Mouse (Mus musculus) heart, adult 2 months (tissue): ENCODE data around the gene Colgalt2. TPM values are rescaled to one million over a fixed set of nuclear protein-coding genes. Genes with fewer than 3 reads are reported as not detected.

Source experiments
- DNase-seq, 2 experiments: peaks; one replicate each; pipeline ENCODE4 v3.0.0; 2021
- H3K27ac ChIP-seq: fragments of 200-600 bp; 2 replicates; pipeline ENCODE4 v1.8.1; 2022
- H3K27me3 ChIP-seq: fragments of 200-500 bp; 2 replicates; pipeline ENCODE4 v1.6.1; 2012; ENCODE audit warnings: mild to moderate bottlenecking, low read length, inconsistent platforms, mixed read lengths; ENCODE audit not compliant: control insufficient read depth, insufficient read depth
- H3K36me3 ChIP-seq: fragments of 200-500 bp; 2 replicates; pipeline ENCODE4 v1.6.1; 2012; ENCODE audit warnings: low read length, inconsistent platforms; ENCODE audit not compliant: control insufficient read depth, insufficient read depth
- H3K4me1 ChIP-seq: fragments of 200-500 bp; 2 replicates; pipeline ENCODE4 v1.6.1; 2011; ENCODE audit warnings: low read length; ENCODE audit not compliant: control insufficient read depth, insufficient read depth
- H3K4me3 ChIP-seq: fragments of 200-600 bp; 2 replicates; pipeline ENCODE4 v1.8.1; 2022
- H3K79me2 ChIP-seq: fragments of 200-500 bp; replicated peaks from 2 replicates; pipeline ENCODE4 v1.6.1; 2012; ENCODE audit warnings: mild to moderate bottlenecking, inconsistent platforms, low read length, moderate library complexity, mixed read lengths; ENCODE audit not compliant: control insufficient read depth, insufficient read depth
- H3K9ac ChIP-seq: fragments of 200-500 bp; 2 replicates; pipeline ENCODE4 v1.6.1; 2012; ENCODE audit warnings: low read depth, mild to moderate bottlenecking, control low read depth, inconsistent platforms, low read length, mixed read lengths
- CTCF ChIP-seq: fragments of 200-600 bp; IDR thresholded peaks from 2 replicates; pipeline ENCODE4 v1.8.1; 2022; ENCODE audit warnings: antibody characterized with exemption, mild to moderate bottlenecking, moderate library complexity
- EP300 ChIP-seq: fragments of 200-500 bp; IDR thresholded peaks from 2 replicates; pipeline ENCODE4 v1.6.1; 2011; ENCODE audit warnings: low read depth, low read length, control low read depth; ENCODE audit not compliant: insufficient read depth
- POLR2A ChIP-seq: fragments of 200-500 bp; IDR thresholded peaks from 2 replicates; pipeline ENCODE4 v1.6.1; 2011; ENCODE audit warnings: mild to moderate bottlenecking, low read depth, low read length, control low read depth; ENCODE audit not compliant: insufficient read depth
- WGBS: fragments of 180-500 bp; shearing (Covaris S2); methylation state at CpG from one replicate; pipeline ENCODE4 v1.1.7; 2018; 5-methylcytosine and 5-hydroxymethylcytosine counted together
- intact Hi-C: fragments of 180-260 bp; cut with DNase I; formaldehyde crosslinking; loops from one replicate; pipeline ENCODE4 v1.15.1; 2025
- polyA plus RNA-seq: library from polyadenylated mRNA; depleted of rRNA; stranded (reverse); fragments of >200 nt; gene quantifications from 2 replicates; pipeline ENCODE4 v1.2.3, GENCODE M21; 2012
- total RNA-seq, 2 experiments: library from RNA; stranded (reverse); gene quantifications; 2 replicates each; pipeline ENCODE4 v1.2.3; 2021

Gene Colgalt2
- total and polyA plus RNA-seq, 3 experiments: 3.3 to 5.3 (median 4.1) TPM

DNA sequence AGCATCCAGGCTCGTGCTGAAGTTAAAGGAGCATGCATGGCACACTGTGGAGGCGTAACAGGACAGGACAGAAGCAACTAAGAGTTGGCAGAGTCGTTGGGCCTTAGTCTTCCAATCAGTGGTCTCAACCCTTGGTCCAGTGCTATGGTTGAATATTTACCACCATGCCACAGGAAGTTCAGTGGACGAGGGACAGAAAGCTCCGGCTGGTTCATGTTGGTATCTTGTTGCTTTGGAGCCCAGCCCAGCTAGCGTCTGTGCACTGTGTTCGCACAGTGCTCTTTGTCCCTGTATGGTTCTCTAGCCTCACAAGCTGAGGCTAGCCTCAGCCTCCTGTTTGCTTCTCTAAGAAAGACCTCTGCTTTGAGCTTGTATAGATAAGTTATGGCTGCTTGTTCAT is 134.9 kb downstream of the Colgalt2 start:
- 71% methylated on average over 7 of the region's 7 CpGs for WGBS
- no peak for DNase-seq
- TF ChIP-seq CTCF (no peak), POLR2A (no peak), EP300 (no peak)
- Histone ChIP-seq H3K36me3 (peaks cover 28% of the 10 kb centered on the region), H3K9ac (no peak overlapping the region), H3K4me3 (no peak overlapping the region), H3K79me2 (no peaks in the 10 kb centered on the region), H3K4me1 (peaks cover 8% of the 10 kb centered on the region), H3K27ac (no peak overlapping the region), H3K27me3 (no peaks in the 10 kb centered on the region)
- intact Hi-C loops: no loop called here

DNA sequence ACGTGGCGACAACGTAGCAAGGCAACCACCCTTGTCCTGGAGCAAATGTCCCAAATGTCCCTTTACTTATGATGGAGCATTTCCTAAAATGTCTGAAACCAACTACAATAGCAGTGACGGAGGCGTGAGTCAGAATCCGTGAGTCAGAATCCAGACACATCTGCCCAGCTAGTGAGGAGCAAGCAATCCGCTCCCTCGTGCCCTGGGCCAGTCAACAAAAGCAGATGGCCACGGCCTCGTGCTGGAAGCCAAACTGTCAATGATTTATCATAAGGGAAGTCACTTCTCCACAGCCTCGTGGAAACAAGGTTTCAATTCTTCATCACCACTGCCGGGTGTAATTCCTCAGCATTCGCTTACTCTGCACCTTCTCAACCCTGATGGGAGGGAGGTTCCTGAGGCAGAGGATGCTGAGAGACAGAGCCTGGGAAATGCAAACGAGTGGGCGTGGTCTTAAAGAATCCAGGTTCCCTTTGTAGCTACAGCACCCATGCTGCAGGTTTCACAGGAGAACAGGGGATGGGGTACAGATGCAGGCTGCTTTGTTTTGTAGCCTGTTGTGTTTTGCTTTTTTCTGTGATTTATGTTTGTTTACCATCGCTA is 136.9 kb downstream of the Colgalt2 start:
- intact Hi-C loops: no loop called here
- Histone ChIP-seq H3K4me3 (no peak overlapping the region), H3K27me3 (no peaks in the 10 kb centered on the region), H3K9ac (no peak overlapping the region; the same call in 1 of the 2 replicates), H3K79me2 (no peaks in the 10 kb centered on the region), H3K36me3 (peaks cover 29% of the 10 kb centered on the region), H3K4me1 (peaks cover 9% of the 10 kb centered on the region), H3K27ac (no peak overlapping the region)
- TF ChIP-seq CTCF (no peak), EP300 (0 out of 2 replicates have a peak, but pooled peaks have one; percentile 50), POLR2A (no peak)
- 63% methylated on average over 16 of the region's 16 CpGs for WGBS
- DNase-seq: peak in 1 of 2 experiments; percentile 32

DNA sequence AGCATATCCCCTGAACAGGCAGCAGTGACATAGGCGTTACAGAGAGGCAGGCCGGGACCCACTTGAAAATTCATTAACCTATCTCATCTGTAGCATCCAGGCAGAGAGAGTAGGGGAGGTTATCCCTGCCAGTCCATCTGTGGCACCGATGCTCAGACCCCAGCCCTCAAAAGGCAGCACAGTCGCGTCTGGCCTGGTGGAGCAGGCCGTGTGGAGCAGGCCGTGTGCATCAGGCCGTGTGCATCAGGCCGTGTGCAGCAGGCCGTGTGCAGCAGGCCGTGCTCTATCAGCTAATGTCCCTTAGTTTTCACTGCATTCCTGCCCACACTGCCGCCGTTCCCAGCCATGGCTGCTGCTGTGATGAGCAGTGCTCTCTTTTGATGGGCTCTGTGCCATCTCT is 137.6 kb downstream of the Colgalt2 start:
- WGBS: 88% methylated on average over 13 of the region's 13 CpGs
- H3K36me3 ChIP-seq: peaks cover 28% of the 10 kb centered on the region
- TF ChIP-seq CTCF (no peak), EP300 (no peak), POLR2A (no peak)
- H3K79me2 ChIP-seq: no peaks in the 10 kb centered on the region
- DNase-seq: no peak
- no peak overlapping the region for H3K27ac ChIP-seq
- intact Hi-C loops: no loop called here
- no peak overlapping the region for H3K4me3 ChIP-seq
- H3K27me3 ChIP-seq: no peaks in the 10 kb centered on the region
- peaks cover 6% of the 10 kb centered on the region for H3K4me1 ChIP-seq
- no peak overlapping the region for H3K9ac ChIP-seq

DNA sequence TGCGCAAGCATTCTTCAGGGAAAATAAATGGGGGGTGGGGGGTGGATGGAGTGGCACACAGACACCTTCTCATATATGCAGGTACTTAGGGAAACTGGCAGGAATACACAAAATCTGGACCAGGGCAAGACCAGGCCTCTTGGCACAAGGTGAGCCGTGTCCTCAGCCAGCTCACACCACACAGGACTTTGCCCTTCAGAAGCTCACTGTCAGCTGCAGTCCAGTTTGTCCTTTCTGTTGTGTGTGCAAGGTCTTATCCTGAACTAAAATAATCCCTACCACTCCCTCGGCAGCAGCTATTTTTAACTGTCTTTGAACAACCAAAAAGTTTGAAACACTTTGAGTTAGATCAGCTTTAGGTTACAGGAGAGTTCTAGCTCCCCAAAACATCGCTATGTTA is 139.2 kb downstream of the Colgalt2 start:
- TF ChIP-seq EP300 (peak; percentile 85), POLR2A (no peak)
- Histone ChIP-seq H3K4me3 (no peak overlapping the region), H3K4me1 (peaks cover 4% of the 10 kb centered on the region), H3K27ac (peak overlapping the region; percentile 75), H3K36me3 (peaks cover 32% of the 10 kb centered on the region), H3K79me2 (no peaks in the 10 kb centered on the region), H3K27me3 (no peaks in the 10 kb centered on the region), H3K9ac (no peak overlapping the region)
- 59% methylated on average over 4 of the region's 4 CpGs for WGBS
- DNase-seq: peak in 1 of 2 experiments; percentile 60
- intact Hi-C loops: no loop called here

DNA sequence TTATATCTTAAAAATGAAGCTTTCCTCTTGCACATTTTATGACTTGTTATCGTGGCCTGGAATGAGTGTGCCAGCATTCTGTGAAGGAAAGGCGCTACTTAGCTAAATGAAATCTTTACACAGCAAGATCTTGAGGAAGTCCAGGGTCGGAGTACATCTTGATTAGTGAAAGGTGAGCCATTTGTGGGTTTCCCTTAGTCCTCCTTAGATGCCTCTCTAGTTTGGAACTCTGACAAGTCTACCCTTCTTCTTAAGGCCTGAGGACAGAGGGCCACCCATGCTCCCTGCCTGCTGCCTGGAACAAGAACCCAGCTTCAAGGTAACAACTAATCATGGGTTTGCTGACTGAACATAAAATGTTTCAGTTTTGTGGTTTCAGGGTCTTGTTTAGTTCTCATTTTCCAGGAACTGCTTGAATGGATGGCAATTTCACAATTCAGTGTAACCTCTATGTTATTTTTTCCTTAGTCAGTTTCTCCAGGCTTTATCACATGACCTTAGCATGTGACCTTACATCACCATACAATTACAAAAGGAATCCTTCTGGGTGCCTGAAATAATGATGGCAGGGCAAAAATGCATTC is 140.8 kb downstream of the Colgalt2 start:
- peaks cover 4% of the 10 kb centered on the region for H3K4me1 ChIP-seq
- intact Hi-C loops: no loop called here
- TF ChIP-seq POLR2A (no peak), CTCF (no peak), EP300 (no peak)
- no peaks in the 10 kb centered on the region for H3K27me3 ChIP-seq
- H3K27ac ChIP-seq: peak overlapping the region; percentile 30; the same call in 1 of the 2 replicates
- H3K9ac ChIP-seq: no peak overlapping the region
- DNase-seq: no peak
- H3K4me3 ChIP-seq: no peak overlapping the region
- H3K79me2 ChIP-seq: no peaks in the 10 kb centered on the region
- WGBS: 79% methylated on average over 3 of the region's 3 CpGs
- H3K36me3 ChIP-seq: peaks cover 32% of the 10 kb centered on the region

DNA sequence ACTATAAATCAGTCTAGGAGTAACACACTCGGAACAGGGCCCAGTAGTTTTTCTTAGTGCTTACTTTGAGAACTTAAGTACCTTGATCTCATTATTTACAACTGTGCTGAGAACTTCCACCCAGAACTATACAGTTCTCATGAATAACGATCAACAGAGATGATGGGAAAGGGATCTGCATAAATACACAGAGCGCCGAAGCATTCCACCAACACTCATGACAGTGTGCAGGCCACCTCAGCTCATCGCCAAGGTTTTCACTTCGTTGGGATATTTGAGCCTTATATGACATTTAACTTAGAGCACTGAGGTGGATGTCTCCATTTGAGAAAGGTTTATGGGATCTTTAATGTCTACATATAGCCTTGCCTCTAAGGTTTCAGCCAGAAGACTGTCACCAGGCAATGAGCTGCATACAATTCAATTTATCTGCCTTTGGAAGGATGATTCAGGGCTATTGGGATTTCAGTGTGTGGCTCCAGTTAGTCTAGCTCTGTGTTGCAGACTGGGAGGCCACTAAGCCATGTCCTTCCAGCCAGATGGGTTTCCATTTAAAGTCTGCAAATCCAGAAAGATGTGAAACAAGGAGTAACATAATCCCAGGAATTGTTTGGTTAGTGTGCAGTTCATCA is 143.2 kb downstream of the Colgalt2 start:
- H3K27me3 ChIP-seq: no peaks in the 10 kb centered on the region
- intact Hi-C loops: no loop called here
- H3K36me3 ChIP-seq: peaks cover 28% of the 10 kb centered on the region
- no peak overlapping the region for H3K27ac ChIP-seq
- no peak overlapping the region for H3K9ac ChIP-seq
- DNase-seq: no peak
- peaks cover 4% of the 10 kb centered on the region for H3K4me1 ChIP-seq
- WGBS: 91% methylated on average over 6 of the region's 6 CpGs
- H3K4me3 ChIP-seq: no peak overlapping the region
- no peak for TF ChIP-seq EP300
- no peak for TF ChIP-seq CTCF
- TF ChIP-seq POLR2A: no peak
- H3K79me2 ChIP-seq: no peaks in the 10 kb centered on the region
